Mouse (Mus musculus) G1E (cell line): ENCODE results near the gene Abca14.

Source experiments
- CTCF ChIP-seq: IDR thresholded peaks from 2 replicates; pipeline ENCODE4 v1.5.1; 2012; ENCODE audit warnings: low read depth, low read length, inconsistent platforms, mixed read lengths
- GATA1 ChIP-seq: IDR thresholded peaks from 2 replicates; pipeline ENCODE4 v1.6.1; 2012; ENCODE audit warnings: borderline replicate concordance, low read length, inconsistent platforms, mixed read lengths
- GATA2 ChIP-seq: IDR thresholded peaks from 2 replicates; pipeline ENCODE4 v1.6.1; 2012; ENCODE audit warnings: low read depth, low read length, inconsistent platforms, borderline replicate concordance
- POLR2AphosphoS5 ChIP-seq: IDR thresholded peaks from 2 replicates; pipeline ENCODE4 v1.6.1; 2012; ENCODE audit warnings: low read depth, low read length, inconsistent platforms; ENCODE audit not compliant: insufficient replicate concordance
- TAL1 ChIP-seq: conservative IDR thresholded peaks from 2 replicates; pipeline ENCODE4 v1.6.1; 2012; ENCODE audit warnings: low read depth, low read length, inconsistent platforms, mixed read lengths

DNA sequence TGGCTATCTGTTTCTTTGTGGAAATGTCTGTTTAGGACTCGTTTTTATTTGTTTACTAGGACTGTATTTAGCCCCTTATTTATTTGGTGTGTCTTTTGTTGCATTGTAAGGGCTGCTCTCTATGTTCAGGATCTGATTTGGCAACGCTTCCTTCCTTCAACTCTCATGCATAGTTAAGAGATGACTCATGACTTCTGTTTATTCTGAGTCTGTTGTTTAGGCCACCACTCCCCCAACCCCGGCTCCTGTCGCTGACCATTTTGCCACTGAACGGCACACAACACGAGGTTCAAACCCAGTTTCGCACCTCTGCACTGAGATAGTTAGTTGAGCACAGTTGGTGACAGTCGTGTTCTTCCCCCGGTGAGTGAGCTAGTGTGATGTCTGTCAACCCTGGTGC, 2.2 kb downstream of the Abca14 start:
- TF ChIP-seq POLR2AphosphoS5: no peak
- TF ChIP-seq CTCF: no peak
- TF ChIP-seq GATA1: no peak
- no peak for TF ChIP-seq GATA2
- TF ChIP-seq TAL1: no peak
